Mouse (Mus musculus) limb, embryonic 11.5 days (tissue): ENCODE data around the gene Cand2. TPM values are rescaled to one million over a fixed set of nuclear protein-coding genes. Genes with fewer than 3 reads are reported as not detected.

Experiments used
- ATAC-seq: fragments of 200-750 bp; cut with Nextera tagmentation; 2 replicates; pipeline ENCODE4 v1.8.0; 2017; ENCODE audit warnings: low read depth; ENCODE audit not compliant: insufficient number of reproducible peaks, low FRiP score, low TSS enrichment
- DNase-seq: peaks from one replicate; pipeline ENCODE4 v3.0.0-alpha.2; 2015; ENCODE audit warnings: low spot score
- H3K27ac ChIP-seq: fragments of 300-500 bp; sonication (generic); replicated peaks from 2 replicates; pipeline ENCODE4 v1.5.1; 2014; ENCODE audit warnings: low read depth, mild to moderate bottlenecking, low read length
- H3K27me3 ChIP-seq: fragments of 300-500 bp; sonication (generic); 2 replicates; pipeline ENCODE4 v1.6.1; 2014; ENCODE audit warnings: mild to moderate bottlenecking, low read length, mixed read lengths; ENCODE audit not compliant: control insufficient read depth, insufficient read depth
- H3K36me3 ChIP-seq: fragments of 300-500 bp; sonication (generic); 2 replicates; pipeline ENCODE4 v1.6.1; 2014; ENCODE audit warnings: mild to moderate bottlenecking, low read length, moderate library complexity, mixed read lengths; ENCODE audit not compliant: control insufficient read depth, insufficient read depth
- H3K4me1 ChIP-seq: fragments of 300-500 bp; sonication (generic); 2 replicates; pipeline ENCODE4 v1.6.1; 2014; ENCODE audit warnings: low read length, mixed read lengths; ENCODE audit not compliant: control insufficient read depth, insufficient read depth
- H3K4me2 ChIP-seq: fragments of 300-500 bp; sonication (generic); 2 replicates; pipeline ENCODE4 v1.6.1; 2014; ENCODE audit warnings: low read depth, mild to moderate bottlenecking, moderate library complexity; ENCODE audit not compliant: severe bottlenecking
- H3K4me3 ChIP-seq: fragments of 300-500 bp; sonication (generic); 2 replicates; pipeline ENCODE4 v1.5.1; 2014; ENCODE audit warnings: low read depth, low read length
- H3K9ac ChIP-seq: fragments of 300-500 bp; sonication (generic); 2 replicates; pipeline ENCODE4 v1.6.1; 2014; ENCODE audit warnings: mild to moderate bottlenecking, low read length
- H3K9me3 ChIP-seq: fragments of 300-500 bp; sonication (generic); 2 replicates; pipeline ENCODE4 v1.6.1; 2016; ENCODE audit warnings: low read length; ENCODE audit not compliant: control insufficient read depth
- WGBS: fragments of 180-500 bp; shearing (Covaris S2); extraction: QIAGEN DNeasy Blood & Tissue Kit; methylation state at CpG from one replicate; pipeline ENCODE4 v1.1.7; 2014; 5-methylcytosine and 5-hydroxymethylcytosine counted together
- polyA plus RNA-seq: library from polyadenylated mRNA; unstranded; fragments of >200 nt; fragmentation: Nextera tagmentation; extraction: Ambion mirVana; gene quantifications from 2 replicates; pipeline ENCODE4 v1.2.1, GENCODE M21; 2014

Cand2 gene
- polyA plus RNA-seq, 1 experiment from 2014 or later = 58.4 TPM

DNA sequence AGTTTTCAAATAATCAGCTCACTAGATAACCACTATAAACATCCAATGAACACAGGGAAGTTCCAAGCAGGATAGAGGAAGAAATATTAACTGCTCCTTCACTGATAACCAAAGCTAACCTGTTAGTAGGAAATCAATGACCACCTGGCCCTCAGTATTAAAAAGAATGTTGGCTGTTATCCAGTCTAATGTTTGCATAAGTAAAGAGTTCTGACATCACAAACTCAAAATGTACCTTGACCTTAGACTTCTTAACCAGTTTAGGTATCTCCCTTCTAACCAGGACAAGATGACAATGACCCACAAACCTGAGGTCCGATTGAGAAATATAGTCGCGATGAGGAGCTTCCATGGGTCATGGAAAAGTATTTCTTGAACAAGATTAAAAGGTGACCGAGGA lies 70.7 kb downstream of the Cand2 start:
- peaks cover 7% of the 10 kb centered on the region; the same call in 1 of the 2 replicates for H3K36me3 ChIP-seq
- WGBS = 94% methylated on average over 4 of the region's 4 CpGs
- ATAC-seq (no peak), DNase-seq (no peak)
- no peak overlapping the region for H3K9ac ChIP-seq
- no peaks in the 10 kb centered on the region for H3K4me1 ChIP-seq
- H3K4me2 ChIP-seq = no peak overlapping the region
- no peak overlapping the region for H3K27ac ChIP-seq
- H3K9me3 ChIP-seq = no peaks in the 10 kb centered on the region
- H3K4me3 ChIP-seq = no peak overlapping the region
- no peaks in the 10 kb centered on the region for H3K27me3 ChIP-seq

DNA sequence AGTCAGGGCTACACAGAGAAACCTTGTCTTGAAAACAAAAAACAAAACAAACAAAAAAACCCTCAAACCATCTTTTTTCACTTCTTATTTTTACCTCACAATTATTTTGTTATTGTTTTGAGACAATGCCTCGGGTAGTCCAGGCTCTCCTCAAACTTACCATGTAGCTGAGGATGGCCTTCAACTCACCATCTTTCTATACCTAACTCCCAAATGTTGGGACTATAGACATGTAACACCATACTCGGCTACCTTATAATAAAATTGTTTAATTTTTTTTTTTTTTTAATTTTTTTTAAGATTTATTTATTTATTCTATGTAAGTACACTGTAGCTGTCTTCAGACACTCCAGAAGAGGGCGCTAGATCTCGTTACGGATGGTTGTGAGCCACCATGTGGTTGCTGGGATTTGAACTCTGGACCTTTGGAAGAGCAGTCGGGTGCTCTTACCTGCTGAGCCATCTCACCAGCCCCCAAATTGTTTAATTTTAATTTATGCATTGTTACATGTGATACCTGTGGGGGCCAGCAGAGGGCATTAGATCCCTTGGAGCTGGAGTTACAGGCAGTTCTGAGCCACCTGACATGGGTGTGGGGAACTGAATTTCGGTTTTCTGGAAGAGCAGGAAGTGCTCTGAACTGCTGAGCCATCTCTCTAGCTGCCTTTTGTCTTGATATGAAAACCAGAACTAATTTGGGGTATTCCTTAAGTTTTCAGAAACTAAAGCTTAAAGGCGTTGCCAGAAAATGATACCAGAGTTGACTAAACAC lies 72.5 kb downstream of the Cand2 start:
- Histone ChIP-seq H3K27ac (no peak overlapping the region), H3K4me1 (no peaks in the 10 kb centered on the region), H3K27me3 (no peaks in the 10 kb centered on the region), H3K9ac (no peak overlapping the region), H3K36me3 (peaks cover 7% of the 10 kb centered on the region; the same call in 1 of the 2 replicates), H3K4me3 (no peak overlapping the region), H3K9me3 (no peaks in the 10 kb centered on the region), H3K4me2 (no peak overlapping the region)
- WGBS = 63% methylated on average over 5 of the region's 8 CpGs
- DNase-seq (peak; percentile 74), ATAC-seq (no peak)

DNA sequence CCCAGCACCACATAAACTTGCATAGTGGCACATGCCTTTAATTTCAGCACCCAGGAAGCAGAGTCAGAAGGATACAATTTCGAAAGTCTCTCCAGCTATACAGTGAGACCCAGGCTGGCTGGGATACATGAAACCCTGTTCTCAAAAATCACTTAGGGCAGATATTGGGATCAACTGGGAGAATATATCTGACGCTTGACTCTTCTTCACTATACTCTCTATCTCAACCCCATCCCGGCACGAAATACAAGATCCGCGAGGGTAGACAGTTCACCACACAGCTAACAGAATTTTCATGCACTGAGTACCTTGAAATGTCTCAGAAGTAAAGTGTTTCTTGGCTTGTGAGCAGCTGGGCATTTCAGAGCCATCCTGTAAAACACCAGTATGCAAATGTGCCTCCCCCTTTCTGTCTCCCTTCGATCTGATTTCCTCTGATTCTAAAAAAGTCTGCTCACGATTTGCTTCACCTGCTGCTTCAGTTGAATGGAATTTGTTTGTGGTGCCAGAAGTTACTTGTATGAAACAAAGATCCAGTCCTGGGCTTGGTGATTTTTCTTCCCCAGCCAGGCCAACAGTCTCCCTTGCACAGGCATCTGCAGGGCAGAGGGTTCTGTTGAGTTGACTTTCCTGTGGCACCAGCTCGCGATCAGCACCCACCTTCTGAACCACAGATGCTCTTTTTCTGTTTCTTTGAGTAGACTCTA lies 74.4 kb downstream of the Cand2 start:
- WGBS = 94% methylated on average over 10 of the region's 10 CpGs
- Histone ChIP-seq H3K27ac (no peak overlapping the region), H3K4me3 (no peak overlapping the region), H3K4me2 (no peak overlapping the region), H3K9me3 (no peaks in the 10 kb centered on the region), H3K9ac (no peak overlapping the region), H3K27me3 (no peaks in the 10 kb centered on the region), H3K4me1 (no peaks in the 10 kb centered on the region), H3K36me3 (peaks cover 6% of the 10 kb centered on the region; the same call in 1 of the 2 replicates)
- ATAC-seq (no peak), DNase-seq (no peak)

DNA sequence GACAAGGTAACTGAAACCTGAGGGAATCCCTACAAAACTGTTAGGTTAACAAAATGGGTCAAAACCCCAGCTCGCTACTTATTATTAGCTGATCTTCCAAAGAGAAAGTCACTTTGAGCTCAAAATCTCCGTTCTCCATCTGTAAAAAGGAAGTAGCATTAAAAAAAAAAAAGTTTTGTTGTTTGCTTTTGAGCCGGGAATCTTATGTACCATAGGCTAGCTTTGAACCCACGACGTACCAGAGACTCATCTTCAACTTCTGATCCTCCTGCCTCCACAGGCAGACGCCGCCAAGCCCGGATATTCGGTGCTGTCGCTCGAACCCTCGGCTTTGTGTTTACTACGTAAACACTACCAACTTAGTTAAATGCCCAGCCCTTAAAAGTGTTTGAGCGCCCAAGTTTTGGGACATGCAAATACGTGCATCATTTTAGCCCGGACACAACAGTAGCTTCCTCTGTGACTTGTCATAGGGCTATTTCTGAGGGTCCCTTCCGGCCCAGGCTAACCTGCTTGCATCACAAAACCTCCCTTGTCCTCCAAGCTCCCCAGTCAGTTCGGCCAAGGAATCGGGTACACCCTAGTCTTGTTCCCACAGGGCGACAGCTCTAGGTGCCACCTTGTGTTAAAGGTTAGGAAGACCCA lies 78.2 kb downstream of the Cand2 start:
- ATAC-seq = no peak
- H3K9ac ChIP-seq = peak overlapping the region; percentile 68
- WGBS = 6% methylated on average over 20 of the region's 20 CpGs

DNA sequence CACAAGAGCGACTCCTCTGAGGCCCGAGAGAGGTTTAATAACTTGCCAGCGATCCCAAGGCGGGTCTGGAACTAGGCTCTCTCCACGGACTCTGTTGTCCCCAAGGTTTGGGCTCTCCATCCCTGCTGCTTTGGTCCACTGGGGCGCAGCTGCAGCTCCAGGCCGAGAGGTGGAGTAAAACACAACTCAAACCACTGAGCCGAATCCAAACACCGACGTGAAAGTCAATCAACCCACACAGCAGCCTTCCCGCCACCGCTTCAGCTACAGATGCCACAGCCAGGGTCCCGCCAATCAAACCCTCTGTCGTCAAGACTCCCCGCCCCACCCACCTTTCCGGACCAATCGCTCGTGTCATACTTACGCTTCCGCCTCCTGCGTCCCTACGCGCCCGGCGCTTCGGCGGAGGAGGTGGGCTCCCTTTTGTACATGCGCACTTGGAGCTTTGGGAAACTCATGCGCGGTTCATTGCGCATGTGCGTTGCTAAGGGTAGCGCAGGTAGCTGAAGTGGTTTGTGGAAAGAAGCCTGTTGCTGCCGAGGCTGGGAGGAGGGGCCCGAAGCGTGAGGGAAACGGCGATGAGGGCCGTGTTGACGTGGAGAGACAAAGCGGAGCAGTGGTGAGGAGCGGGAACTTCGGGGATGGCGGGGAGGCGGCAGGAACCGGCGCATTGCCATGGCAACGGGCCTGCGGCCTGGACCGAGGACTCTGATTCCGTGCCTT lies 78.9 kb downstream of the Cand2 start, which contains the start of the genes Mbd4 and Ift122:
Gene Mbd4, minus strand, starts transcription at position 281 of the 723 bp plus-strand sequence.
Gene Ift122, plus strand, starts transcription at position 380 of the 723 bp plus-strand sequence.
- WGBS = under 1% methylated on average over 51 of the region's 51 CpGs
- peak; percentile 97 for DNase-seq
- peak; percentile 96 for ATAC-seq
- Histone ChIP-seq H3K9me3 (no peaks in the 10 kb centered on the region), H3K27me3 (no peaks in the 10 kb centered on the region), H3K27ac (peak within 1 kb of the TSS; percentile 86), H3K36me3 (no peaks in the 10 kb centered on the region; the same call in 1 of the 2 replicates), H3K4me2 (peak within 1 kb of the TSS; percentile 62), H3K4me3 (peak within 1 kb of the TSS; percentile 57), H3K9ac (peak within 1 kb of the TSS; percentile 68), H3K4me1 (no peaks in the 10 kb centered on the region)

More for the DNA sequence above, 78.2 kb downstream of the Cand2 start:
- Histone ChIP-seq H3K4me3 (peak overlapping the region; percentile 57), H3K4me1 (no peaks in the 10 kb centered on the region), H3K27ac (peak overlapping the region; percentile 78), H3K36me3 (no peaks in the 10 kb centered on the region; the same call in 1 of the 2 replicates), H3K4me2 (peak overlapping the region; percentile 62), H3K9me3 (no peaks in the 10 kb centered on the region), H3K27me3 (no peaks in the 10 kb centered on the region)
- DNase-seq = no peak

DNA sequence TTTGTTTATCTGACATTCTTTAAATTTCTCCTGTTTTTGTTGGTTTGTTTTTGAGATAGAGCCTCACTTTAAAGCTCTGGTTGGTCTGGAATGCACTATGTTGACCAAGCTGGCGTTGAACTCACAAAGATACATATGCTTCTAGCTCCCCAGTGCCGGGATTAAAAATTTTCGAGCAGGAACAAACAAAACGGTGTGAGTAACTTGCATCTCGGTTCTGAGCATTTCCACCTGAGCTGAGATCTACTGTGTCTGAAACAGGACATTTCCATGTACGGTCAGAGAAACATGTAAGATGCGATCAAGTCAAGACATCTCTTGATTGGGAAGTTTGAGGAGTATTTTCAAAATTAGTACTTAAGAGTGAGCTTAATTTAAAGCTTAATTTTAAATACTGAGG lies 79.6 kb downstream of the Cand2 start:
- no peaks in the 10 kb centered on the region for H3K4me1 ChIP-seq
- H3K4me2 ChIP-seq = peak overlapping the region; percentile 52
- no peaks in the 10 kb centered on the region for H3K9me3 ChIP-seq
- peak overlapping the region; percentile 86 for H3K27ac ChIP-seq
- ATAC-seq (no peak), DNase-seq (peak; percentile 28)
- H3K9ac ChIP-seq = peak overlapping the region; percentile 68
- H3K4me3 ChIP-seq = peak overlapping the region; percentile 57
- H3K27me3 ChIP-seq = no peaks in the 10 kb centered on the region
- no peaks in the 10 kb centered on the region; the same call in 1 of the 2 replicates for H3K36me3 ChIP-seq
- whole genome bisulfite sequencing = 48% methylated on average over 7 of the region's 7 CpGs

DNA sequence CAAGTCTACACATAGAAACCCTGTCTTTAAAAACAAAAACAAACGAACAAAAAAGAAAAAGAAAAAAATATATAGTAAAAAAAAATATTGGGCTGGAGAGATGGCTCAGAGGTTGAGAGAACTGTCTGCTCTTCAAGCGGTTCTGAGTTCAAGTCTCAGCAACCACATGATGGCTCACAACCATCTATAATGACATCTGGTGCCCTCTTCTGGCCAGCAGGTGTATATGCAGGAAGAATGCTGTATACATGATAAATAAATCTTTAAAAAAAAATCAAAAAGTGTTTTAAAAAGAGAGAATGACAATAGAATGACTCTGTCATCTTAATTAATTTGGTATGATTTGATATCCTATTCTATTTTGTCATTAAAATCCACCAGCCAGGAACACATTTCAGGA lies 80.1 kb downstream of the Cand2 start:
- Histone ChIP-seq H3K4me3 (no peak overlapping the region), H3K27me3 (no peaks in the 10 kb centered on the region), H3K4me2 (no peak overlapping the region), H3K9ac (no peak overlapping the region), H3K9me3 (no peaks in the 10 kb centered on the region), H3K27ac (no peak overlapping the region), H3K4me1 (no peaks in the 10 kb centered on the region), H3K36me3 (no peaks in the 10 kb centered on the region)
- ATAC-seq (no peak), DNase-seq (no peak)
- WGBS = 72% methylated on average over 2 of the region's 2 CpGs
